Mouse (Mus musculus) C2C12 (cell line): ENCODE data around the gene Plekha6. TPM values are rescaled to one million over a fixed set of nuclear protein-coding genes. Genes with fewer than 3 reads are reported as not detected.

Experiments used
- H3K27me3 ChIP-seq: one replicate; pipeline ENCODE4 v1.6.1; 2011; ENCODE audit not compliant: control insufficient read depth, insufficient read depth, insufficient read length
- H3K36me3 ChIP-seq: one replicate; pipeline ENCODE4 v1.6.1; 2011; ENCODE audit not compliant: control insufficient read depth, insufficient read depth
- H3K4me3 ChIP-seq: one replicate; pipeline ENCODE4 v1.5.1; 2011; ENCODE audit warnings: mild to moderate bottlenecking, control low read depth; ENCODE audit not compliant: poor library complexity, insufficient read depth, severe bottlenecking
- H3K79me2 ChIP-seq: one replicate; pipeline ENCODE4 v1.6.1; 2011; ENCODE audit not compliant: control insufficient read depth, insufficient read depth
- H3K79me3 ChIP-seq: one replicate; pipeline ENCODE4 v1.6.1; 2011; ENCODE audit warnings: low read depth, control low read depth
- H3ac ChIP-seq: one replicate; pipeline ENCODE3; 2011; ENCODE audit warnings: low read depth; ENCODE audit not compliant: control insufficient read depth, insufficient read length
- CEBPB ChIP-seq: IDR thresholded peaks from one replicate; pipeline ENCODE4 v1.6.1; 2011; ENCODE audit warnings: low read depth, mild to moderate bottlenecking, control low read depth, moderate library complexity
- CTCF ChIP-seq: IDR thresholded peaks from one replicate; pipeline ENCODE4 v1.5.1; 2011; ENCODE audit not compliant: control insufficient read depth, insufficient read depth, insufficient read length
- FOSL1 ChIP-seq: IDR thresholded peaks from one replicate; pipeline ENCODE4 v1.8.0; 2011; ENCODE audit warnings: mild to moderate bottlenecking, low read length; ENCODE audit not compliant: poor library complexity, insufficient read depth, severe bottlenecking
- MAX ChIP-seq: IDR thresholded peaks from one replicate; pipeline ENCODE4 v1.6.1; 2011; ENCODE audit warnings: mild to moderate bottlenecking, control low read depth
- MYOD1 ChIP-seq: IDR thresholded peaks from one replicate; pipeline ENCODE4 v1.6.1; 2011; ENCODE audit warnings: low read depth; ENCODE audit not compliant: control insufficient read depth, insufficient read length
- MYOG ChIP-seq: IDR thresholded peaks from one replicate; pipeline ENCODE4 v1.6.1; 2011; ENCODE audit not compliant: control insufficient read depth, insufficient read length; ENCODE audit errors: extremely low read depth
- USF1 ChIP-seq: IDR thresholded peaks from one replicate; pipeline ENCODE4 v1.6.1; 2011; ENCODE audit warnings: low read depth, mild to moderate bottlenecking, control low read depth, moderate library complexity
- polyA plus RNA-seq: library from polyadenylated mRNA; unstranded; fragments of >200 nt; fragmentation: generic; extraction: Trizol; gene quantifications from one replicate; pipeline ENCODE4 v1.2.1, GENCODE M21; 2012; ENCODE audit warnings: missing spikeins

Plekha6 gene
- polyA plus RNA-seq, 1 experiment = 0.15 TPM

GRCm38 (mm10) chr1:133171357-133171756 lies 7.3 kb downstream of the Plekha6 start:
- Histone ChIP-seq H3K27me3 (peaks cover 59% of the 10 kb centered on the region), H3K79me2 (no peaks in the 10 kb centered on the region), H3K36me3 (no peaks in the 10 kb centered on the region), H3K79me3 (no peaks in the 10 kb centered on the region), H3ac (no peak overlapping the region), H3K4me3 (no peak overlapping the region)
- TF ChIP-seq MAX (no peak), USF1 (no peak), MYOG (no peak), FOSL1 (no peak), CEBPB (no peak), CTCF (no peak), MYOD1 (no peak)

- Histone ChIP-seq H3K27me3 (peaks cover 47% of the 10 kb centered on the region), H3K79me2 (no peaks in the 10 kb centered on the region), H3K4me3 (no peak overlapping the region), H3K36me3 (no peaks in the 10 kb centered on the region), H3K79me3 (no peaks in the 10 kb centered on the region), H3ac (no peak overlapping the region)
- no peak for TF ChIP-seq CEBPB
- TF ChIP-seq USF1 = no peak
- TF ChIP-seq MAX = no peak
- TF ChIP-seq MYOD1 = no peak
- TF ChIP-seq CTCF = no peak
- no peak for TF ChIP-seq FOSL1
- TF ChIP-seq MYOG = no peak
Observed at GRCm38 (mm10) chr1:133175150-133175549, 11.1 kb downstream of the Plekha6 start.

GRCm38 (mm10) chr1:133177480-133178172 lies 13.6 kb downstream of the Plekha6 start:
- Histone ChIP-seq H3K79me2 (no peaks in the 10 kb centered on the region), H3K27me3 (peaks cover 48% of the 10 kb centered on the region), H3K36me3 (no peaks in the 10 kb centered on the region), H3K4me3 (no peak overlapping the region), H3K79me3 (no peaks in the 10 kb centered on the region), H3ac (no peak overlapping the region)
- TF ChIP-seq CTCF (peak; percentile 92), FOSL1 (no peak), USF1 (no peak), MYOG (no peak), CEBPB (no peak), MYOD1 (no peak), MAX (no peak)

GRCm38 (mm10) chr1:133178732-133179440 lies 14.9 kb downstream of the Plekha6 start:
- no peak overlapping the region for H3ac ChIP-seq
- H3K79me3 ChIP-seq = no peaks in the 10 kb centered on the region
- TF ChIP-seq MAX (no peak), USF1 (no peak), MYOD1 (no peak), CTCF (no peak), FOSL1 (no peak), MYOG (no peak), CEBPB (no peak)
- H3K79me2 ChIP-seq = no peaks in the 10 kb centered on the region
- peaks cover 44% of the 10 kb centered on the region for H3K27me3 ChIP-seq
- H3K36me3 ChIP-seq = no peaks in the 10 kb centered on the region
- H3K4me3 ChIP-seq = no peak overlapping the region

GRCm38 (mm10) chr1:133181072-133182015 lies 17.3 kb downstream of the Plekha6 start:
- no peaks in the 10 kb centered on the region for H3K79me3 ChIP-seq
- H3K27me3 ChIP-seq = peaks cover 30% of the 10 kb centered on the region
- H3K79me2 ChIP-seq = no peaks in the 10 kb centered on the region
- H3K36me3 ChIP-seq = no peaks in the 10 kb centered on the region
- no peak overlapping the region for H3K4me3 ChIP-seq
- TF ChIP-seq USF1 = peak; percentile 72
- TF ChIP-seq CTCF = peak; percentile 92
- TF ChIP-seq MAX = no peak
- no peak for TF ChIP-seq CEBPB
- TF ChIP-seq MYOD1 = no peak
- no peak for TF ChIP-seq FOSL1
- peak overlapping the region; percentile 28 for H3ac ChIP-seq
